Mouse (Mus musculus) gastrocnemius, postnatal 36 days (tissue): Measurements from ENCODE around the gene Tspan18. TPM values are rescaled to one million over a fixed set of nuclear protein-coding genes. Genes with fewer than 3 reads are reported as not detected.

Experiments used
- DNase-seq, 2 experiments: peaks; one replicate each; pipeline ENCODE4 v3.0.0; 2022
- intact Hi-C: fragments of 180-260 bp; cut with DNase I; formaldehyde crosslinking; loops from one replicate; pipeline ENCODE4 v1.15.1; 2025
- total RNA-seq, 2 experiments: library from RNA; stranded (reverse); gene quantifications; 2 replicates each; pipeline ENCODE4 v1.2.3; 2021

Gene Tspan18
- total RNA-seq, 2 experiments from 2014 or later: 1.3 to 2.5 TPM

- intact Hi-C loops: no loop called here
- DNase-seq: peak in 1 of 2 experiments; percentile 57
These were observed 65.5 kb downstream of the Tspan18 start for GRCm38 (mm10) chr2:93268711-93269270.

- intact Hi-C loops: no loop called here
- no peak for DNase-seq
These were observed 66.5 kb downstream of the Tspan18 start for GRCm38 (mm10) chr2:93267791-93268190.

GRCm38 (mm10) chr2:93266565-93267169 is 67.6 kb downstream of the Tspan18 start:
- no peak for DNase-seq
- intact Hi-C loops: no loop called here

- intact Hi-C loops: no loop called here
- DNase-seq: no peak
These were observed 71.7 kb downstream of the Tspan18 start for GRCm38 (mm10) chr2:93262291-93263285.

- intact Hi-C loops: no loop called here
- DNase-seq: no peak
These were observed 72.6 kb downstream of the Tspan18 start for GRCm38 (mm10) chr2:93261521-93262290.

- intact Hi-C loops: no loop called here
- DNase-seq: no peak
These were observed 76.7 kb downstream of the Tspan18 start for GRCm38 (mm10) chr2:93257634-93258033.

- intact Hi-C loops: no loop called here
- DNase-seq: no peak
These were observed 77.4 kb downstream of the Tspan18 start for GRCm38 (mm10) chr2:93256735-93257405.

GRCm38 (mm10) chr2:93252356-93252755 is 81.9 kb downstream of the Tspan18 start:
- no peak for DNase-seq
- intact Hi-C loops: no loop called here

GRCm38 (mm10) chr2:93250611-93251010 is 83.7 kb downstream of the Tspan18 start:
- no peak for DNase-seq
- intact Hi-C loops: no loop called here

GRCm38 (mm10) chr2:93249058-93249457 is 85.2 kb downstream of the Tspan18 start:
- no peak for DNase-seq
- intact Hi-C loops: no loop called here

- intact Hi-C loops: no loop called here
- no peak for DNase-seq
These were observed 90.2 kb downstream of the Tspan18 start for GRCm38 (mm10) chr2:93244090-93244443.

- no peak for DNase-seq
- intact Hi-C loops: no loop called here
These were observed 90.7 kb downstream of the Tspan18 start for GRCm38 (mm10) chr2:93243439-93244089.

GRCm38 (mm10) chr2:93242166-93242565 is 92.1 kb downstream of the Tspan18 start:
- intact Hi-C loops: no loop called here
- DNase-seq: peak; percentile 31 to 42

GRCm38 (mm10) chr2:93238864-93239263 is 95.4 kb downstream of the Tspan18 start:
- DNase-seq: no peak
- intact Hi-C loops: no loop called here

- intact Hi-C loops: no loop called here
These were observed 97.2 kb downstream of the Tspan18 start for GRCm38 (mm10) chr2:93237055-93237454.

GRCm38 (mm10) chr2:93232141-93232540 is 102.2 kb downstream of the Tspan18 start:
- no peak for DNase-seq
- intact Hi-C loops: no loop called here

More at GRCm38 (mm10) chr2:93237055-93237454, 97.2 kb downstream of the Tspan18 start:
- no peak for DNase-seq

- intact Hi-C loops: loop anchor here (10.0 kb wide), 1 partner anchor 566 kb away; no protein-coding TSS in a partner anchor
- no peak for DNase-seq
These were observed 105.9 kb downstream of the Tspan18 start for GRCm38 (mm10) chr2:93228480-93228824.

- intact Hi-C loops: loop anchor here (2.0 to 10.0 kb wide), 2 partner anchors 105 to 567 kb away; no protein-coding TSS in a partner anchor
- DNase-seq: no peak
These were observed 106.4 kb downstream of the Tspan18 start for GRCm38 (mm10) chr2:93227713-93228479.
